Mouse (Mus musculus): ENCODE measurements around the gene Sfrp4.
"Not testable (repeated sequence)": the region's sequence is repeated elsewhere in the genome, so short reads cannot be mapped to it uniquely, and the experiment has no call there.

Sfrp4 gene

GRCm38 (mm10) chr13:19622573-19623227 lies at the start of gene Sfrp4:
Gene Sfrp4, plus strand, starts transcription at chr13:19623104.
- DNase-seq (ENCODE audit: low read depth): peak; percentile 18

GRCm38 (mm10) chr13:19574723-19575122 lies 48.2 kb upstream of the Sfrp4 start:
- not testable (repeated sequence) for DNase-seq (ENCODE audit: low read depth)

- DNase-seq (ENCODE audit: low read depth): no peak
Measured at GRCm38 (mm10) chr13:19575947-19576346, 47.0 kb upstream of the Sfrp4 start.

- no peak for DNase-seq (ENCODE audit: low read depth)
Measured at GRCm38 (mm10) chr13:19590996-19591759, 31.7 kb upstream of the Sfrp4 start.

GRCm38 (mm10) chr13:19595141-19595540 lies 27.8 kb upstream of the Sfrp4 start:
- DNase-seq (ENCODE audit: low read depth): no peak

GRCm38 (mm10) chr13:19599242-19599641 lies 23.7 kb upstream of the Sfrp4 start:
- DNase-seq (ENCODE audit: low read depth): no peak

- no peak for DNase-seq (ENCODE audit: low read depth)
Measured at GRCm38 (mm10) chr13:19602531-19602930, 20.4 kb upstream of the Sfrp4 start.

- no peak for DNase-seq (ENCODE audit: low read depth)
Measured at GRCm38 (mm10) chr13:19603719-19604118, 19.2 kb upstream of the Sfrp4 start.

- DNase-seq (ENCODE audit: low read depth): no peak
Measured at GRCm38 (mm10) chr13:19604916-19605315, 18.0 kb upstream of the Sfrp4 start.

GRCm38 (mm10) chr13:19608120-19608519 lies 14.8 kb upstream of the Sfrp4 start:
- DNase-seq (ENCODE audit: low read depth): no peak

GRCm38 (mm10) chr13:19612348-19612747 lies 10.6 kb upstream of the Sfrp4 start:
- no peak for DNase-seq (ENCODE audit: low read depth)

GRCm38 (mm10) chr13:19612963-19613362 lies 9.9 kb upstream of the Sfrp4 start:
- DNase-seq (ENCODE audit: low read depth): no peak

- no peak for DNase-seq (ENCODE audit: low read depth)
Measured at GRCm38 (mm10) chr13:19613426-19613825, 9.5 kb upstream of the Sfrp4 start.

GRCm38 (mm10) chr13:19614311-19614710 lies 8.6 kb upstream of the Sfrp4 start:
- no peak for DNase-seq (ENCODE audit: low read depth)

- DNase-seq (ENCODE audit: low read depth): no peak
Measured at GRCm38 (mm10) chr13:19618081-19618480, 4.8 kb upstream of the Sfrp4 start.

GRCm38 (mm10) chr13:19618841-19619215 lies 4.1 kb upstream of the Sfrp4 start:
- DNase-seq (ENCODE audit: low read depth): no peak

GRCm38 (mm10) chr13:19619216-19619927 lies 3.5 kb upstream of the Sfrp4 start, which contains the start of gene Epdr1:
Gene Epdr1, minus strand, starts transcription at chr13:19619927.
- DNase-seq (ENCODE audit: low read depth): peak; percentile 37

- DNase-seq (ENCODE audit: low read depth): no peak
Measured at GRCm38 (mm10) chr13:19623228-19623905, 463 bp downstream of the Sfrp4 start.

GRCm38 (mm10) chr13:19624632-19625320 lies 1.9 kb downstream of the Sfrp4 start:
- no peak for DNase-seq (ENCODE audit: low read depth)

GRCm38 (mm10) chr13:19626473-19626872 lies 3.6 kb downstream of the Sfrp4 start:
- DNase-seq (ENCODE audit: low read depth): no peak

Data from c-Kit-positive CD71-negative TER-119-negative erythroid progenitor cells, embryonic 14.5 days (primary cell).